Mouse (Mus musculus) stomach, postnatal 0 days (tissue): ENCODE data around the gene Tma7.

Experiments used
- CTCF ChIP-seq: IDR thresholded peaks from 2 replicates; pipeline ENCODE4 v1.5.1; 2016; ENCODE audit warnings: antibody characterized with exemption, low read depth, mild to moderate bottlenecking, moderate library complexity
- EP300 ChIP-seq: optimal IDR thresholded peaks from 2 replicates; pipeline ENCODE3; 2016; ENCODE audit warnings: antibody characterized with exemption

- no peak for TF ChIP-seq CTCF
- no peak for TF ChIP-seq EP300
Observed at GRCm38 (mm10) chr9:109060898-109061295, 21.5 kb downstream of the Tma7 start.
